Mouse (Mus musculus): ENCODE data around the gene Slc4a1ap. TPM values are rescaled to one million over a fixed set of nuclear protein-coding genes. Genes with fewer than 3 reads are reported as not detected.

Slc4a1ap gene
- polyA plus RNA-seq, 1 experiment = 15.2 TPM

Other genes starting within 250 kb of the Slc4a1ap start
- 28.9 and 34.5 TPM in 2 replicates for gene Ift172, start 235.9 kb upstream of the Slc4a1ap start, polyA plus RNA-seq (2012; ENCODE audit: insufficient read depth, insufficient read length, missing spikeins)
- gene Fndc4, start 230.9 kb upstream of the Slc4a1ap start, polyA plus RNA-seq (2012; ENCODE audit: insufficient read depth, insufficient read length, missing spikeins) = 3.6 and 3.7 TPM in 2 replicates
- 0.99 TPM in 1 of 2 replicates, not detected in the other for gene Gckr, start 229.6 kb upstream of the Slc4a1ap start, polyA plus RNA-seq (2012; ENCODE audit: insufficient read depth, insufficient read length, missing spikeins)
- gene Zfp512, start 74.6 kb upstream of the Slc4a1ap start, polyA plus RNA-seq (2012; ENCODE audit: insufficient read depth, insufficient read length, missing spikeins) = 5.0 and 6.7 TPM in 2 replicates
- gene 4930548H24Rik, start 41.3 kb upstream of the Slc4a1ap start, polyA plus RNA-seq (2012; ENCODE audit: insufficient read depth, insufficient read length, missing spikeins) = not detected in 2 replicates
- gene Gpn1, start 32.3 kb upstream of the Slc4a1ap start, polyA plus RNA-seq (2012; ENCODE audit: insufficient read depth, insufficient read length, missing spikeins) = 13.1 and 18.8 TPM in 2 replicates
- 11.2 and 11.5 TPM in 2 replicates for gene Supt7l, start 812 bp downstream of the Slc4a1ap start, polyA plus RNA-seq (2012; ENCODE audit: insufficient read depth, insufficient read length, missing spikeins)
- gene Mrpl33, start 69.9 kb downstream of the Slc4a1ap start, polyA plus RNA-seq (2012; ENCODE audit: insufficient read depth, insufficient read length, missing spikeins) = 464 and 474 TPM in 2 replicates
- gene Rbks, start 170.6 kb downstream of the Slc4a1ap start, polyA plus RNA-seq (2012; ENCODE audit: insufficient read depth, insufficient read length, missing spikeins) = 5.5 and 6.1 TPM in 2 replicates
- gene Babam2, start 170.7 kb downstream of the Slc4a1ap start, polyA plus RNA-seq (2012; ENCODE audit: insufficient read depth, insufficient read length, missing spikeins) = 70.1 and 71.0 TPM in 2 replicates